Mouse (Mus musculus): ENCODE results near the gene Wasl. TPM values are rescaled to one million over a fixed set of nuclear protein-coding genes. Genes with fewer than 3 reads are reported as not detected.

The Wasl gene
- total and polyA plus RNA-seq, 2 experiments from 2014 or later = 21.4 to 55.2 TPM

DNA sequence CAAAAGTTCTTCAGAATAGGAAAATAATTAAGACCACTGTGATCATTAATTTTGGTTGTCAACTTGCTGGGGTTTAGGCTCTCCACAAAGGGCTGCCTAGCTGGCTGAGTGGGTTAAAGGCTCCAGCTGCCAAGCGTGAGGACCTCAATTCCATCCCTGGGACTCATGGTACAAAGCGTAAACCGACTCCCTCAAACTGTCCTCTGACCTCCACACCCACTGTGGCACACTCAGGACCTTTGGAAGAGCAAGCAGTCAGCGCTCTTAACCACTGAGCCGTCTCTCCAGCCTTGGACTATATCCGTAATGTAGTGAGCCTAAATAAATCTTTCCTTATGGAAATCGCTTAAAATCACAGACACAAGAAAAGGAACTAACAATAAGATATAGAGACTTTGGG is 13.3 kb downstream of the Wasl start:
- Histone ChIP-seq H3K9ac (replicated peaks; ENCODE audit: low read length, poor library complexity, severe bottlenecking) (no peak overlapping the region), H3K4me3 (ENCODE audit: low read depth, low read length) (no peak overlapping the region), H3K9me3 (ENCODE audit: low read length) (no peaks in the 10 kb centered on the region), H3K27ac (ENCODE audit: low read depth, low read length) (no peak overlapping the region), H3K36me3 (ENCODE audit: insufficient read depth, low read length) (no peaks in the 10 kb centered on the region), H3K4me1 (ENCODE audit: insufficient read depth, low read length) (no peaks in the 10 kb centered on the region; the same call in 1 of the 2 replicates), H3K4me2 (ENCODE audit: low read depth, low read length, poor library complexity, severe bottlenecking) (no peak overlapping the region), H3K27me3 (ENCODE audit: insufficient read depth, low read length) (no peaks in the 10 kb centered on the region)
- ATAC-seq (ENCODE audit: low FRiP score) = no peak
- 79% methylated on average over 7 of the region's 7 CpGs for WGBS
- no peak for DNase-seq (ENCODE audit: low spot score)
- no peak for TF ChIP-seq CTCF (IDR thresholded peaks at IDR 0.05)

GRCm38 (mm10) chr6:24650719-24651118 is 14.1 kb downstream of the Wasl start:
- 77% methylated on average over 3 of the region's 3 CpGs for WGBS

DNA sequence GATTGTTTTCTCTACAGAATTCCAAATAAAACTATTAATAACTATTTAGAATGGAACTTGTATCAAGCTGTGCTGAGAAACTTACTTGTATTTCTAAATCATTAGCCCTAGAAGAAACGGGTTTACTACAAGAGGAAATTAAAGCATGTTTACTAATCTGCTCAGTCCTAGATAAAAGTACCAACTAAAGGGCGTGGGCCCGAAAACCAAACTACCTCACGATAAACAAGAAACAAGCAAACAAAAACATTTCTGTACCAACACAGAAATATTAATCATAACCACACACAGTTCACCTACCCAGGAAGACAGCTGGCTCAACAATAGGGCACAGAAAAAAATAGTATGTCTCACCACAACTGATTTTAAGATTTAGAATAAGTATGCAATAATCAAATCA is 16.4 kb downstream of the Wasl start:
- Histone ChIP-seq H3K9me3 (ENCODE audit: low read length) (no peaks in the 10 kb centered on the region), H3K36me3 (ENCODE audit: insufficient read depth, low read length) (no peaks in the 10 kb centered on the region), H3K4me1 (ENCODE audit: insufficient read depth, low read length) (no peaks in the 10 kb centered on the region; the same call in 1 of the 2 replicates), H3K9ac (replicated peaks; ENCODE audit: low read length, poor library complexity, severe bottlenecking) (no peak overlapping the region), H3K4me3 (ENCODE audit: low read depth, low read length) (no peak overlapping the region), H3K27me3 (ENCODE audit: insufficient read depth, low read length) (no peaks in the 10 kb centered on the region), H3K27ac (ENCODE audit: low read depth, low read length) (no peak overlapping the region), H3K4me2 (ENCODE audit: low read depth, low read length, poor library complexity, severe bottlenecking) (no peak overlapping the region)
- no peak for TF ChIP-seq CTCF (IDR thresholded peaks at IDR 0.05)
- no peak for ATAC-seq (ENCODE audit: low FRiP score)
- no peak for DNase-seq (ENCODE audit: low spot score)
- 91% methylated on average over 4 of the region's 4 CpGs for WGBS

More at GRCm38 (mm10) chr6:24650719-24651118, 14.1 kb downstream of the Wasl start:
- Histone ChIP-seq H3K9me3 (ENCODE audit: low read length) (no peaks in the 10 kb centered on the region), H3K9ac (replicated peaks; ENCODE audit: low read length, poor library complexity, severe bottlenecking) (no peak overlapping the region), H3K4me1 (ENCODE audit: insufficient read depth, low read length) (no peaks in the 10 kb centered on the region; the same call in 1 of the 2 replicates), H3K4me2 (ENCODE audit: low read depth, low read length, poor library complexity, severe bottlenecking) (no peak overlapping the region), H3K36me3 (ENCODE audit: insufficient read depth, low read length) (no peaks in the 10 kb centered on the region), H3K27ac (ENCODE audit: low read depth, low read length) (no peak overlapping the region), H3K27me3 (ENCODE audit: insufficient read depth, low read length) (no peaks in the 10 kb centered on the region), H3K4me3 (ENCODE audit: low read depth, low read length) (no peak overlapping the region)
- ATAC-seq (ENCODE audit: low FRiP score) = no peak
- DNase-seq (ENCODE audit: low spot score) = no peak
- TF ChIP-seq CTCF (IDR thresholded peaks at IDR 0.05) = no peak

- H3K36me3 ChIP-seq (ENCODE audit: insufficient read depth, low read length) = no peaks in the 10 kb centered on the region
- no peaks in the 10 kb centered on the region for H3K27me3 ChIP-seq (ENCODE audit: insufficient read depth, low read length)
- no peak overlapping the region for H3K4me3 ChIP-seq (ENCODE audit: low read depth, low read length)
- H3K27ac ChIP-seq (ENCODE audit: low read depth, low read length) = no peak overlapping the region
- ATAC-seq (ENCODE audit: low FRiP score) (no peak), DNase-seq (ENCODE audit: low spot score) (no peak)
- WGBS = 77% methylated on average over 4 of the region's 4 CpGs
- H3K9me3 ChIP-seq (ENCODE audit: low read length) = no peaks in the 10 kb centered on the region
- no peaks in the 10 kb centered on the region; the same call in 1 of the 2 replicates for H3K4me1 ChIP-seq (ENCODE audit: insufficient read depth, low read length)
- no peak for TF ChIP-seq CTCF (IDR thresholded peaks at IDR 0.05)
- H3K4me2 ChIP-seq (ENCODE audit: low read depth, low read length, poor library complexity, severe bottlenecking) = no peak overlapping the region
- H3K9ac ChIP-seq (replicated peaks; ENCODE audit: low read length, poor library complexity, severe bottlenecking) = no peak overlapping the region
Observed at GRCm38 (mm10) chr6:24647103-24647691, 17.6 kb downstream of the Wasl start.

DNA sequence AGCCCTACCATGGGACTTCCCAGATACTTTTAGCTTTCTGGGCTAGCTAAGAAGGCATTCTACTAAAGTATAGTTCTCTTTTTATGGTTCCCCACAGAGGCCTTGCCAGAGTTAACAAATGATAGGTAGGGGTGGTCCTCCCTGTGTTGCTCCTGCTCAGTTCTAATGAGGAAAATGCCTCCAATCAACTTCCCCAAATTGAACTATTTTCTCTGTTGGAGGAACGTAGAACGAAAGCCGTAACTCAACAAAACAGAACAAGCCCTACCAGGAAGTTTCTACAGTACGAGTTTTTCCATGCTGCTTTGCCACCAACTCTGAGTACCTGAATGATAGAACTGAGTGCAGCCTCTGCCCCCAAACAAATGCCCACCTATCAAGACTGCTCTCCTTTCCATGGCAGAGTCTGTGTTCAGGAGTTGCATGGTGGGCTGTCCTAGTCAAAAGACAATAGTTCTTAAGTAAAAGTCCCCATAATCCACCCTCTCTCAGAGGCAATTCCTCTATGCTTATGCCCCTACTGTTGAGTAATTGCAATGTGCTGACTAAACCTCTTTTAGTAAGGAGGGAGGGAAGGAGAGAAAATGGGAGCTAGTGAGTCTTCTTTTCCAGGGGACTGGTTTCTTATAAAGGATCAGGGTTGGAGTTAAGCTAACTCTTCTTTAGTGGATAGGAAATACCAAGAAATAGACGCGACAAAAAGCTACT is 19.3 kb downstream of the Wasl start:
- H3K4me3 ChIP-seq (ENCODE audit: low read depth, low read length) = no peak overlapping the region
- no peaks in the 10 kb centered on the region for H3K36me3 ChIP-seq (ENCODE audit: insufficient read depth, low read length)
- no peak overlapping the region for H3K9ac ChIP-seq (replicated peaks; ENCODE audit: low read length, poor library complexity, severe bottlenecking)
- no peak for ATAC-seq (ENCODE audit: low FRiP score)
- DNase-seq (ENCODE audit: low spot score) = no peak
- no peaks in the 10 kb centered on the region for H3K27me3 ChIP-seq (ENCODE audit: insufficient read depth, low read length)
- WGBS = 92% methylated on average over 6 of the region's 6 CpGs
- no peak for TF ChIP-seq CTCF (IDR thresholded peaks at IDR 0.05)
- H3K27ac ChIP-seq (ENCODE audit: low read depth, low read length) = no peak overlapping the region
- H3K9me3 ChIP-seq (ENCODE audit: low read length) = no peaks in the 10 kb centered on the region
- H3K4me2 ChIP-seq (ENCODE audit: low read depth, low read length, poor library complexity, severe bottlenecking) = no peak overlapping the region
- no peaks in the 10 kb centered on the region; the same call in 1 of the 2 replicates for H3K4me1 ChIP-seq (ENCODE audit: insufficient read depth, low read length)

DNA sequence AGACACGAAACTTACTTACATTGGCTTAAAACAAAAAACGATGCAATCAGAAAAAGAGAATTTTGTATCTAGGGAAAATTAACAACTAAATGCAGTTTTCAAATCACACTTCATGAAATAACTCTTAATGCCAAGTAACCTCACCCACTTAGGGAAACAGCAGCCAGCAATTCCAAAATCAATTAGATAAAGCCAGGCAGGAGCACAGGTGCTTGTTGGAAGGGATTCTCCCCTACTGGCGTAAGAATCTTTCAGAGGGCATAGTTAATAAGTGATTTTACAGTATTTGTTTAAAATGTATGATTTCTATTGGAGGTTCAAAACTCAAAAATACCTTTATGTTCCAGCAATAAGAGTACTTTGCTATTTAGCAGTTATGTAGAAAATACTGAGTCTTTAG is 21.8 kb downstream of the Wasl start:
- H3K27me3 ChIP-seq (ENCODE audit: insufficient read depth, low read length) = no peaks in the 10 kb centered on the region
- H3K4me1 ChIP-seq (ENCODE audit: insufficient read depth, low read length) = no peaks in the 10 kb centered on the region; the same call in 1 of the 2 replicates
- TF ChIP-seq CTCF (IDR thresholded peaks at IDR 0.05) = no peak
- H3K4me3 ChIP-seq (ENCODE audit: low read depth, low read length) = no peak overlapping the region
- ATAC-seq (ENCODE audit: low FRiP score) = no peak
- no peak for DNase-seq (ENCODE audit: low spot score)
- no peaks in the 10 kb centered on the region for H3K36me3 ChIP-seq (ENCODE audit: insufficient read depth, low read length)
- no peak overlapping the region for H3K4me2 ChIP-seq (ENCODE audit: low read depth, low read length, poor library complexity, severe bottlenecking)
- no peak overlapping the region for H3K27ac ChIP-seq (ENCODE audit: low read depth, low read length)
- H3K9me3 ChIP-seq (ENCODE audit: low read length) = no peaks in the 10 kb centered on the region
- no peak overlapping the region for H3K9ac ChIP-seq (replicated peaks; ENCODE audit: low read length, poor library complexity, severe bottlenecking)
- over 99% methylated on average over 3 of the region's 3 CpGs for WGBS
